Mouse (Mus musculus): ENCODE results near the gene Ufc1. TPM values are rescaled to one million over a fixed set of nuclear protein-coding genes. Genes with fewer than 3 reads are reported as not detected.
A peak's percentile ranks its signal among the peaks of the same experiment; 100 is the strongest.

Gene Ufc1
- total and polyA plus RNA-seq, 3 experiments, result 71.0 to 408 (median 101) TPM

- H3K27ac ChIP-seq (ENCODE audit: control insufficient read depth, low read depth, low read length), result no peak overlapping the region
- no peak for TF ChIP-seq JUND (IDR thresholded peaks at IDR 0.05; ENCODE audit: low read depth, low read length)
- DNase-seq (ENCODE audit: low read depth, low spot score), result no peak
- no peak overlapping the region for H3K9ac ChIP-seq (ENCODE audit: control insufficient read depth, low read depth, low read length, poor library complexity, severe bottlenecking)
- peaks cover 4% of the 10 kb centered on the region; the same call in 1 of the 2 replicates for H3K79me2 ChIP-seq (ENCODE audit: control insufficient read depth, insufficient read depth, low read length, poor library complexity)
- H3K36me3 ChIP-seq (ENCODE audit: control insufficient read depth in 1 of 2, insufficient read depth in 2 of 2, low read length in 2 of 2), result peaks cover 1 to 13% of the 10 kb centered on the region in 2 experiments
- H3K4me1 ChIP-seq (ENCODE audit: control insufficient read depth in 1 of 2, insufficient read depth in 2 of 2, low read length in 2 of 2), result peaks cover 0 to 10% of the 10 kb centered on the region in 2 experiments; a peak in 1 of 4 replicates
- H3K27me3 ChIP-seq (ENCODE audit: control insufficient read depth in 1 of 2, insufficient read depth in 2 of 2, low read length in 2 of 2), result no peaks in the 10 kb centered on the region
- H3K9me3 ChIP-seq (replicated peaks; ENCODE audit: insufficient read depth, low read length), result no peaks in the 10 kb centered on the region
- no peak overlapping the region for H3K4me3 ChIP-seq (ENCODE audit: control insufficient read depth in 1 of 2, insufficient read depth in 1 of 2, low read depth in 2 of 2, low read length in 2 of 2)
Measured at GRCm38 (mm10) chr1:171277736-171278135, 17.1 kb downstream of the Ufc1 start.

- Histone ChIP-seq H3K4me3 (ENCODE audit: control insufficient read depth in 1 of 2, insufficient read depth in 1 of 2, low read depth in 2 of 2, low read length in 2 of 2) (no peak overlapping the region), H3K79me2 (ENCODE audit: control insufficient read depth, insufficient read depth, low read length, poor library complexity) (peaks cover 4% of the 10 kb centered on the region; the same call in 1 of the 2 replicates), H3K36me3 (ENCODE audit: control insufficient read depth in 1 of 2, insufficient read depth in 2 of 2, low read length in 2 of 2) (peaks cover 1 to 19% of the 10 kb centered on the region in 2 experiments), H3K9me3 (replicated peaks; ENCODE audit: insufficient read depth, low read length) (no peaks in the 10 kb centered on the region), H3K4me1 (ENCODE audit: control insufficient read depth in 1 of 2, insufficient read depth in 2 of 2, low read length in 2 of 2) (peaks cover 8 to 19% of the 10 kb centered on the region in 2 experiments), H3K27me3 (ENCODE audit: control insufficient read depth in 1 of 2, insufficient read depth in 2 of 2, low read length in 2 of 2) (no peaks in the 10 kb centered on the region), H3K9ac (ENCODE audit: control insufficient read depth, low read depth, low read length, poor library complexity, severe bottlenecking) (no peak overlapping the region), H3K27ac (ENCODE audit: control insufficient read depth, low read depth, low read length) (no peak overlapping the region)
- peak; percentile 53 for DNase-seq (ENCODE audit: low read depth, low spot score)
- peak; percentile 61; the same call in 1 of the 2 replicates for TF ChIP-seq ZMIZ1 (IDR thresholded peaks at IDR 0.05; ENCODE audit: low read depth, low read length)
- TF ChIP-seq USF1 (IDR thresholded peaks at IDR 0.05; ENCODE audit: low read depth, low read length), result peak; percentile 82
- no peak for TF ChIP-seq MYC (IDR thresholded peaks at IDR 0.05; ENCODE audit: low read depth, low read length)
- TF ChIP-seq POLR2AphosphoS2 (IDR thresholded peaks at IDR 0.05; ENCODE audit: low read length), result peak; percentile 35; the same call in 1 of the 2 replicates
- no peak for TF ChIP-seq ETS1 (IDR thresholded peaks at IDR 0.05; ENCODE audit: low read depth, low read length)
- TF ChIP-seq JUND (IDR thresholded peaks at IDR 0.05; ENCODE audit: low read depth, low read length), result no peak
- peak in 1 of 2 experiments; percentile 15; a peak in 1 of 4 replicates for TF ChIP-seq POLR2A (IDR thresholded peaks at IDR 0.05; ENCODE audit: control insufficient read depth in 1 of 2, insufficient read depth in 1 of 2, low read depth in 1 of 2, low read length in 2 of 2, poor library complexity in 1 of 2)
- no peak for TF ChIP-seq ZC3H11A (IDR thresholded peaks at IDR 0.05; ENCODE audit: low read depth, low read length)
- TF ChIP-seq USF2 (IDR thresholded peaks at IDR 0.05; ENCODE audit: borderline replicate concordance in 1 of 2, insufficient read depth in 1 of 2, low read depth in 1 of 2, low read length in 2 of 2), result 0 out of 4 replicates have a peak, but pooled peaks of 1 of the 2 experiments have one; percentile 43
- no peak for TF ChIP-seq TBP (IDR thresholded peaks at IDR 0.05; ENCODE audit: low read depth, low read length)
Measured at GRCm38 (mm10) chr1:171276110-171276748, 18.6 kb downstream of the Ufc1 start.

GRCm38 (mm10) chr1:171275144-171275734, 19.6 kb downstream of the Ufc1 start:
- H3K4me3 ChIP-seq (ENCODE audit: control insufficient read depth in 1 of 2, insufficient read depth in 1 of 2, low read depth in 2 of 2, low read length in 2 of 2), result no peak overlapping the region
- peaks cover 1 to 19% of the 10 kb centered on the region in 2 experiments for H3K36me3 ChIP-seq (ENCODE audit: control insufficient read depth in 1 of 2, insufficient read depth in 2 of 2, low read length in 2 of 2)
- peaks cover 2% of the 10 kb centered on the region; the same call in 1 of the 2 replicates for H3K79me2 ChIP-seq (ENCODE audit: control insufficient read depth, insufficient read depth, low read length, poor library complexity)
- DNase-seq (ENCODE audit: low read depth, low spot score), result no peak
- TF ChIP-seq CHD1 (IDR thresholded peaks at IDR 0.05; ENCODE audit: low read depth, low read length), result no peak
- no peak for TF ChIP-seq NRF1 (IDR thresholded peaks at IDR 0.05; ENCODE audit: insufficient read depth, low read depth, low read length, poor library complexity, severe bottlenecking)
- no peak for TF ChIP-seq POLR2AphosphoS5 (IDR thresholded peaks at IDR 0.05; ENCODE audit: borderline replicate concordance, low read depth, low read length)
- TF ChIP-seq ELF1 (IDR thresholded peaks at IDR 0.05; ENCODE audit: low read depth, low read length), result no peak
- no peak for TF ChIP-seq KAT2A (conservative IDR thresholded peaks at IDR 0.05; ENCODE audit: low read depth, low read length)
- TF ChIP-seq MYB (IDR thresholded peaks at IDR 0.05; ENCODE audit: low read depth, low read length), result no peak
- no peak for TF ChIP-seq POLR2AphosphoS2 (IDR thresholded peaks at IDR 0.05; ENCODE audit: low read length)
- H3K27ac ChIP-seq (ENCODE audit: control insufficient read depth, low read depth, low read length), result no peak overlapping the region
- no peak overlapping the region for H3K9ac ChIP-seq (ENCODE audit: control insufficient read depth, low read depth, low read length, poor library complexity, severe bottlenecking)
- H3K4me1 ChIP-seq (ENCODE audit: control insufficient read depth in 1 of 2, insufficient read depth in 2 of 2, low read length in 2 of 2), result peaks cover 10 to 18% of the 10 kb centered on the region in 2 experiments
- no peaks in the 10 kb centered on the region for H3K27me3 ChIP-seq (ENCODE audit: control insufficient read depth in 1 of 2, insufficient read depth in 2 of 2, low read length in 2 of 2)
- no peaks in the 10 kb centered on the region for H3K9me3 ChIP-seq (replicated peaks; ENCODE audit: insufficient read depth, low read length)

Data from MEL (cell line).